Mouse (Mus musculus): ENCODE results near the gene Rap1b. TPM values are rescaled to one million over a fixed set of nuclear protein-coding genes. Genes with fewer than 3 reads are reported as not detected.

The Rap1b gene
- polyA plus RNA-seq, 1 experiment from 2014 or later, result 169 TPM

DNA sequence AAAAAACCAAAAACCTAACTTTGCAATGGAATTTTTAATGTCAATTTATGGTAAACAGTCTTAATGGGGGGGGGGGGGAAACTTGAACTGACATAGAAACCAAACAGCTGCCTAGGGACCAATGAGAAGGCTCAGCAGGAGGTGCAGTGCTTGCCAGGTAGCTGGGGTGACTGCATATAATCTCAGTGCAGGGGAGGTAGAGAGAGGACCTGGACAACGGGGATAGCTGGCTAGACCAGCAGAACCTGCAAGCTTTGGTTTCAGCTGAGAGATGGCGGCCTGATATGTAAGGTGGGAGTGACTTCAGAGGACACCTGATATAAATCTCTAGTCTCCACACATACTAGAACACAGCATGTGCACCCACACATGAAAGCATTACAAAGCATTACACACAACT is 33.3 kb downstream of the Rap1b start:
- ATAC-seq, result no peak
- no peaks in the 10 kb centered on the region for H3K27me3 ChIP-seq (replicated peaks; ENCODE audit: control insufficient read depth, insufficient read depth, low read length)
- H3K4me1 ChIP-seq (ENCODE audit: control insufficient read depth, insufficient read depth, low read depth, low read length), result no peaks in the 10 kb centered on the region
- no peak overlapping the region for H3K9ac ChIP-seq (ENCODE audit: low read depth, low read length)
- no peak overlapping the region for H3K4me2 ChIP-seq (ENCODE audit: low read length)
- WGBS, result 76% methylated on average over 2 of the region's 2 CpGs
- H3K36me3 ChIP-seq (ENCODE audit: control insufficient read depth, insufficient read depth, low read length), result peaks cover 29% of the 10 kb centered on the region
- no peak overlapping the region for H3K4me3 ChIP-seq (ENCODE audit: low read length)
- H3K27ac ChIP-seq (ENCODE audit: low read depth, low read length), result no peak overlapping the region
- no peaks in the 10 kb centered on the region for H3K9me3 ChIP-seq (ENCODE audit: control insufficient read depth, low read length)

DNA sequence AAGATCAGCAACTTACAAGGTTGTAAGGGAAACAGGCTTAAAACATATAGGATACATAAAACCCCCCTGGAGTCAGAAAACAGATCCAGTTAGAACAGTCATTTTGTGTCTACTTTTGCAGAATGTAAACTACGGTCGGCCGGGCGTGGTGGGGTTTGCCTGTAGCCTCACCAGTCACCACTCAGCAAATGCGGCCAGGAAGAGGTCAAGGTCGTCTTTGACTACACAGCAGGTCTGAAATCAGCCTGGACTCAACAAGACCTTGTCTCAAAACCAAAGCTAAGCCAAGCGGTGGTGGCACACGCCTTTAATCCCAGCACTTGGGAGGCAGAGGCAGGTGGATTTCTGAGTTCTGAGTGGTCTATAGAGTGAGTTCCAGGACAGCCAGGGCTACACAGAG is 34.3 kb downstream of the Rap1b start:
- Histone ChIP-seq H3K4me2 (ENCODE audit: low read length) (no peak overlapping the region), H3K9me3 (ENCODE audit: control insufficient read depth, low read length) (no peaks in the 10 kb centered on the region), H3K4me1 (ENCODE audit: control insufficient read depth, insufficient read depth, low read depth, low read length) (no peaks in the 10 kb centered on the region), H3K27me3 (replicated peaks; ENCODE audit: control insufficient read depth, insufficient read depth, low read length) (no peaks in the 10 kb centered on the region), H3K36me3 (ENCODE audit: control insufficient read depth, insufficient read depth, low read length) (peaks cover 21% of the 10 kb centered on the region), H3K4me3 (ENCODE audit: low read length) (no peak overlapping the region), H3K9ac (ENCODE audit: low read depth, low read length) (no peak overlapping the region), H3K27ac (ENCODE audit: low read depth, low read length) (no peak overlapping the region)
- 93% methylated on average over 8 of the region's 8 CpGs for WGBS
- no peak for ATAC-seq

DNA sequence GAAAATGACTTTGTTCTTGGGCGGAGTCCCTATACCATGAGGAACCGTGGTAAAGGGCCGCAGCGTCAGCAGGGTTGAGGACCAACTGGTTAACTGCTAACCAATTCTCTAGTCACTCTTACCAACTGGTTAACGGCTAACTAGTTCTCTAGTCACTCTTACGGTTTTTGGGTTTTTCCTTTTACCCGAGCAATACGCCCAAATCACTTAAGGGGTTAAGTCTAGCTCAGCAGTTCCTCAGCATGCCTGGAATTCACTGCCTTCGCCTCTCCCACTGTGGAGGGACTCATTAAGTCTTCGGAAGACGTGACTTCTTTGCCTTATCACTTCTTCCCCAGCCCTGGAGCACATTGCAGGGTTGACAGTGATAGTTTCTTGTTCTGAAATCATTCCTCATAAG is 35.3 kb downstream of the Rap1b start:
- H3K4me2 ChIP-seq (ENCODE audit: low read length), result no peak overlapping the region
- H3K27me3 ChIP-seq (replicated peaks; ENCODE audit: control insufficient read depth, insufficient read depth, low read length), result no peaks in the 10 kb centered on the region
- peaks cover 13% of the 10 kb centered on the region for H3K36me3 ChIP-seq (ENCODE audit: control insufficient read depth, insufficient read depth, low read length)
- no peak overlapping the region for H3K4me3 ChIP-seq (ENCODE audit: low read length)
- H3K9me3 ChIP-seq (ENCODE audit: control insufficient read depth, low read length), result no peaks in the 10 kb centered on the region
- 82% methylated on average over 11 of the region's 11 CpGs for WGBS
- H3K9ac ChIP-seq (ENCODE audit: low read depth, low read length), result no peak overlapping the region
- H3K4me1 ChIP-seq (ENCODE audit: control insufficient read depth, insufficient read depth, low read depth, low read length), result no peaks in the 10 kb centered on the region
- no peak overlapping the region for H3K27ac ChIP-seq (ENCODE audit: low read depth, low read length)
- no peak for ATAC-seq

DNA sequence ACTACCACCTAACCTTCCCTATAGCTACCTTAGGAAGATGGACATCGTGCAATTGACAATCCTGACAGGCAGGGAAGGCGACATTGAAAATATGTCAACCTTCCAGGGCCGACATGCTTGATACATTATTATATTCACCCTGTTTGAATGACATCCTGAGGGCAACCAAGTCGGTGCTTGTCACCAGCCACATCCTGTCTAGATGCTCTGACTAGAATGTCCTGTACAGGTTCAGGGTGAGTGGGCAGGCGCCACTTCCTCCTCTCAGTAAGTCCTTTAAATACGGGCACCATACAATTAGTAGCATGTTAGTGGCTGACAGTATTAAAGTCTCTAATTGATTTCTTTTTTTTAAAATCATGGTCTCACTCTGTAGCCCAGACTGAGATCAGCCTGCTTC is 37.8 kb downstream of the Rap1b start:
- no peaks in the 10 kb centered on the region for H3K9me3 ChIP-seq (ENCODE audit: control insufficient read depth, low read length)
- no peak for ATAC-seq
- H3K4me2 ChIP-seq (ENCODE audit: low read length), result no peak overlapping the region
- no peak overlapping the region for H3K4me3 ChIP-seq (ENCODE audit: low read length)
- H3K27ac ChIP-seq (ENCODE audit: low read depth, low read length), result no peak overlapping the region
- H3K27me3 ChIP-seq (replicated peaks; ENCODE audit: control insufficient read depth, insufficient read depth, low read length), result no peaks in the 10 kb centered on the region
- H3K4me1 ChIP-seq (ENCODE audit: control insufficient read depth, insufficient read depth, low read depth, low read length), result no peaks in the 10 kb centered on the region
- H3K9ac ChIP-seq (ENCODE audit: low read depth, low read length), result no peak overlapping the region
- WGBS, result 86% methylated on average over 6 of the region's 6 CpGs
- H3K36me3 ChIP-seq (ENCODE audit: control insufficient read depth, insufficient read depth, low read length), result peaks cover under 1% of the 10 kb centered on the region

DNA sequence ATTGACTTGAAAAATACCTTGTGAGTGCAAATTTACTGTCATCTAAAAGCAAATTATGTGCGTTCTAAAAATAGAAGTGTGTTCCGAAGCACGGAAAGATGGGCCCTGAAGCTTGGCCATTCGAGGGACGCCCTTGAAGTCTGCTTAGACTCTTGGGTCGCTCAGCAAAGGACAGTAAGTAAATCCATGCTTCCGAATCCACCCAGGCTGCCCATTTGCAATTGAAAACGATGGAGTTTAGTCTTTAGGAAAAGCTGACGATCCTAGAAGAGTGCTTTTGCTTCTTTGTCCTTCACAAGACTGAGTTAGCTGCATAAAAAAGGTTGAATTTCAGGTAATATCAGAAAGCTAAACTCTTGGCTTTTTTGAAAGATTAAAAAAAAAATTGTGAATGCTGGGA is 39.9 kb downstream of the Rap1b start:
- Histone ChIP-seq H3K27ac (ENCODE audit: low read depth, low read length) (no peak overlapping the region), H3K4me1 (ENCODE audit: control insufficient read depth, insufficient read depth, low read depth, low read length) (no peaks in the 10 kb centered on the region), H3K36me3 (ENCODE audit: control insufficient read depth, insufficient read depth, low read length) (no peaks in the 10 kb centered on the region), H3K4me2 (ENCODE audit: low read length) (no peak overlapping the region), H3K4me3 (ENCODE audit: low read length) (no peak overlapping the region), H3K27me3 (replicated peaks; ENCODE audit: control insufficient read depth, insufficient read depth, low read length) (no peaks in the 10 kb centered on the region), H3K9ac (ENCODE audit: low read depth, low read length) (no peak overlapping the region), H3K9me3 (ENCODE audit: control insufficient read depth, low read length) (no peaks in the 10 kb centered on the region)
- no peak for ATAC-seq
- 52% methylated on average over 9 of the region's 9 CpGs for WGBS

DNA sequence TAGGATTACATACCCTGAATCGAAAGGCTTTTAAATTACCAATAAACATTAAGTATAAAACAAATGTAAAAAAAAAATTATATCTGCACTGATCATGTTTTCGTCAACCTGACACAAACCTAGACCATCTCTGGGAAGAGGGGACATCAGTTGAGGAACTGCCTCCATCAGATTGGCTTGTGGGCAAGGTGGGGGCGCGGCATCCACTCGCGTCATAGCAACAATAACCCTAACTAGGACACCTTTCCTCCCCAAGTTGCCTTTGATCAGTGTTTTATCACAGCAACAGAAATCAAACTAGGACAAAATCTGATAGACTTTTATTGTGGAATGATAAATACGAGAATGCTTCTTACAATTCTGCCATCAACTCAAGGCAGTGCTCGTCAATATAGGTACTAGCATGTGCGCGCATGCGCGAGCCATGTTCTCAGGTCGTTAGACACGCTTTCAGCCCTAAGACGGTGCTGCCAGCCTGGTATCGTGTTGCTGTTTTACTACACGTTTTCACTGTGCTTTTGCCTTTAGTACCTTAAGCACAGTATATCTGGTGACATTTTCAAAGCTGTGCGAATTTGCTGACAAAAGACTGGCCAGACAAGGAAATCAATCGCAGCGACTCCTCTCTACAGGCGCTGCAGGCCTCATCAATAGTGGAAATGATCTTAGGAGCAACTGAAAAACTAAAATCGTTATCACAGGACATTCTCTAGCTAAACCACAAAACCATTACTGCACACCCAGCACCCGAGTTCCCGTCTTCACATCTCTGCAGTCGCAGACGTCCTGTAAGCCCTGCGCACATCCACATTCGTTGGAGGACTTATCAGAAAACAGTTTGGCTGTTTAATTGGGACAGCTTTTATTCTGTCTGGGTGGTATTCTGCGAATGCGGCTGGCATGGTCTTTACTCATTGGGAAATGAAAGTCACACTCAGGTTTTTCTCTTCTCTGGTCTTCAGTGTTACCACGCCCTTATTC is 41.7 kb downstream of the Rap1b start:
- Histone ChIP-seq H3K9me3 (ENCODE audit: control insufficient read depth, low read length) (no peaks in the 10 kb centered on the region), H3K4me3 (ENCODE audit: low read length) (no peak overlapping the region), H3K27me3 (replicated peaks; ENCODE audit: control insufficient read depth, insufficient read depth, low read length) (no peaks in the 10 kb centered on the region), H3K9ac (ENCODE audit: low read depth, low read length) (no peak overlapping the region), H3K4me2 (ENCODE audit: low read length) (no peak overlapping the region), H3K36me3 (ENCODE audit: control insufficient read depth, insufficient read depth, low read length) (no peaks in the 10 kb centered on the region), H3K4me1 (ENCODE audit: control insufficient read depth, insufficient read depth, low read depth, low read length) (no peaks in the 10 kb centered on the region), H3K27ac (ENCODE audit: low read depth, low read length) (no peak overlapping the region)
- WGBS, result 90% methylated on average over 31 of the region's 31 CpGs
- no peak for ATAC-seq

DNA sequence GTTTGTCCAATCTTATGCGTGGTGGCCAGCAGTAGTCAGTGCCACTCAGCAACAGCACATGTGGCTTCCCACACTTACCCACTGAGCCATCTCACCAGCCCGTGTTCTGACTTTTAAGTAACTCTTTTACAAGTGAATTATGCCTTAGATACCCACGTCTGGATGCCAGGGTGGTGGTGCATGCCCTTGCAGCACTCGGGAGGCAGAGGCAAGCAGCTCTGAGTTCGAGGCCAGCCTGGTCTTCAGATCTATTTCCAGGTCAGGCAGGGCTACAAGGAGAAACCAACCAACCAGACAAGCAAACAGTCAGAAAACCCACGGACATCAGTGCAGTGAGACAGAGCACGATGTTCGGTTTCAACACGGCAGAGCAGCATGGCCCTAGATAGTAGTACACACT is 43.9 kb downstream of the Rap1b start:
- no peak for ATAC-seq
- Histone ChIP-seq H3K4me1 (ENCODE audit: control insufficient read depth, insufficient read depth, low read depth, low read length) (no peaks in the 10 kb centered on the region), H3K4me2 (ENCODE audit: low read length) (no peak overlapping the region), H3K27me3 (replicated peaks; ENCODE audit: control insufficient read depth, insufficient read depth, low read length) (no peaks in the 10 kb centered on the region), H3K4me3 (ENCODE audit: low read length) (no peak overlapping the region), H3K36me3 (ENCODE audit: control insufficient read depth, insufficient read depth, low read length) (no peaks in the 10 kb centered on the region), H3K9me3 (ENCODE audit: control insufficient read depth, low read length) (no peaks in the 10 kb centered on the region), H3K9ac (ENCODE audit: low read depth, low read length) (no peak overlapping the region), H3K27ac (ENCODE audit: low read depth, low read length) (no peak overlapping the region)
- WGBS, result 96% methylated on average over 9 of the region's 9 CpGs

DNA sequence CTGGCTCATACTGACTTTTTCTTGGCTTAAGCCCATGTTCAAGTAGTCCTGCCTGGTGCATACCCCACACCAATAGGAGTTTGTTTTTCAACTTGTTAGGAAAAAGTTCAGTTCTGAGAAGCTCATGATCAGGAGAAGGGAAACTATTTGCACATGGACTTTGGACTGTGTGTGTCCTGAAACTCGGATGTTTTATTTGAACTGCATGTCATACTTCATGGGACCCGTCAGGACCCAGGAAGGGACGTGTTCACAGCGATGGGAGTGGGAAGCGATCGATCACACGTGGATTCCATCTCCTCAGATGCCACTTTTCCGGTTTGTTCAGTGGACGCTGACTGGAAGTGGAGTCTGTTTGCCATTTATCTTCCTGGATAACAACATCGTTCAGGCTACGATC is 46.0 kb downstream of the Rap1b start:
- Histone ChIP-seq H3K9ac (ENCODE audit: low read depth, low read length) (no peak overlapping the region), H3K36me3 (ENCODE audit: control insufficient read depth, insufficient read depth, low read length) (no peaks in the 10 kb centered on the region)
- whole genome bisulfite sequencing, result 91% methylated on average over 11 of the region's 11 CpGs

DNA sequence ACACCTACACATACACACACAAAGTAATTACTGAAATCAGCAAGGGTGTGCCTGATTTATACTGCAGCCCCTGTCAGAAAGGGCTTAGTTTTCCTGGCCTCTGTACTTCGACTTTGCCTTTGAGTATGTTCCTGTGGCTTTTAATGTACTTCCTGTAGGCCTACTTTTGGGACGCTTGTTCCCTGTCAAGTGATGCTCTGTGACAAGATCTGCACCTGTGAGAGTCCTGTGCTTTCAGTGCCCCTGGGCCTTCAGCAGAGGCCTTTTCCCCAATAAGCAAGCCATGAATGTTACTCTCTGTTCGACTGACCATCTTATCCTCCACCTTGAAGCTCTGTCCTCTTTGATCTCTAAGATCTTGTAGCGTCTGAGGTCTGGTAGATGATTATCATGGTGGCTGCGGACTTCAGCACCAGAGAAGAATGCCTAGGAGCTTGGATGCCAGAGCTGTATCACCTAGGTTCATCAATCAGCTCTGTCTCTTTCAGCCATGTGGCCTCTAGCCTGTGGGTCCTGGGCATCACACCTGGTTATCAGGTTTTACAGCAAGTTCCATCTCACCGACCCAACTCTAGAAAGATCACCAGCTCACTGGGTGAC is 47.3 kb downstream of the Rap1b start:
- H3K9ac ChIP-seq (ENCODE audit: low read depth, low read length), result no peak overlapping the region

More for the DNA sequence above, 46.0 kb downstream of the Rap1b start:
- no peak for ATAC-seq
- H3K27ac ChIP-seq (ENCODE audit: low read depth, low read length), result no peak overlapping the region
- H3K4me1 ChIP-seq (ENCODE audit: control insufficient read depth, insufficient read depth, low read depth, low read length), result no peaks in the 10 kb centered on the region
- H3K4me2 ChIP-seq (ENCODE audit: low read length), result no peak overlapping the region
- H3K27me3 ChIP-seq (replicated peaks; ENCODE audit: control insufficient read depth, insufficient read depth, low read length), result no peaks in the 10 kb centered on the region
- H3K4me3 ChIP-seq (ENCODE audit: low read length), result no peak overlapping the region
- 0 out of 2 replicates have a peak, but pooled peaks cover 4% of the 10 kb centered on the region for H3K9me3 ChIP-seq (ENCODE audit: control insufficient read depth, low read length)

More for the DNA sequence above, 47.3 kb downstream of the Rap1b start:
- Histone ChIP-seq H3K4me1 (ENCODE audit: control insufficient read depth, insufficient read depth, low read depth, low read length) (no peaks in the 10 kb centered on the region), H3K27ac (ENCODE audit: low read depth, low read length) (no peak overlapping the region), H3K9me3 (ENCODE audit: control insufficient read depth, low read length) (0 out of 2 replicates have a peak, but pooled peaks cover 4% of the 10 kb centered on the region), H3K36me3 (ENCODE audit: control insufficient read depth, insufficient read depth, low read length) (no peaks in the 10 kb centered on the region), H3K4me2 (ENCODE audit: low read length) (no peak overlapping the region), H3K27me3 (replicated peaks; ENCODE audit: control insufficient read depth, insufficient read depth, low read length) (no peaks in the 10 kb centered on the region), H3K4me3 (ENCODE audit: low read length) (no peak overlapping the region)
- WGBS, result 86% methylated on average over 6 of the region's 6 CpGs
- no peak for ATAC-seq
